Mouse (Mus musculus): Measurements from ENCODE around the gene Arhgap25. TPM values are rescaled to one million over a fixed set of nuclear protein-coding genes. Genes with fewer than 3 reads are reported as not detected.

The Arhgap25 gene
- polyA plus RNA-seq, 1 experiment from 2014 or later, result 6.4 TPM

- H3K9me3 ChIP-seq (replicated peaks; ENCODE audit: control insufficient read depth, low read length), result no peaks in the 10 kb centered on the region
- no peak overlapping the region for H3K4me2 ChIP-seq (ENCODE audit: low read depth, low read length)
- no peak for ATAC-seq (ENCODE audit: insufficient read depth, low FRiP score)
- no peaks in the 10 kb centered on the region for H3K36me3 ChIP-seq (ENCODE audit: control insufficient read depth, insufficient read depth, low read length)
- whole genome bisulfite sequencing, result 61% methylated on average over 6 of the region's 6 CpGs
- no peaks in the 10 kb centered on the region for H3K27me3 ChIP-seq (ENCODE audit: control insufficient read depth, insufficient read depth, low read length)
- no peak overlapping the region for H3K4me3 ChIP-seq (replicated peaks; ENCODE audit: low read length)
- H3K9ac ChIP-seq (ENCODE audit: low read length), result no peak overlapping the region
- no peaks in the 10 kb centered on the region for H3K4me1 ChIP-seq (ENCODE audit: control insufficient read depth, insufficient read depth, low read length)
- H3K27ac ChIP-seq (ENCODE audit: low read length), result peak overlapping the region; percentile 24; the same call in 1 of the 2 replicates
Measured at GRCm38 (mm10) chr6:87502411-87502810, 30.6 kb downstream of the Arhgap25 start.

GRCm38 (mm10) chr6:87500696-87501095, 32.4 kb downstream of the Arhgap25 start:
- no peaks in the 10 kb centered on the region for H3K9me3 ChIP-seq (replicated peaks; ENCODE audit: control insufficient read depth, low read length)
- H3K4me2 ChIP-seq (ENCODE audit: low read depth, low read length), result no peak overlapping the region
- H3K9ac ChIP-seq (ENCODE audit: low read length), result no peak overlapping the region
- WGBS, result 85% methylated on average over 7 of the region's 7 CpGs
- ATAC-seq (ENCODE audit: insufficient read depth, low FRiP score), result no peak
- H3K27me3 ChIP-seq (ENCODE audit: control insufficient read depth, insufficient read depth, low read length), result no peaks in the 10 kb centered on the region
- H3K4me1 ChIP-seq (ENCODE audit: control insufficient read depth, insufficient read depth, low read length), result no peaks in the 10 kb centered on the region
- no peaks in the 10 kb centered on the region for H3K36me3 ChIP-seq (ENCODE audit: control insufficient read depth, insufficient read depth, low read length)
- no peak overlapping the region for H3K4me3 ChIP-seq (replicated peaks; ENCODE audit: low read length)
- no peak overlapping the region for H3K27ac ChIP-seq (ENCODE audit: low read length)

GRCm38 (mm10) chr6:87499791-87500190, 33.3 kb downstream of the Arhgap25 start:
- no peak for ATAC-seq (ENCODE audit: insufficient read depth, low FRiP score)
- H3K4me1 ChIP-seq (ENCODE audit: control insufficient read depth, insufficient read depth, low read length), result no peaks in the 10 kb centered on the region
- no peak overlapping the region for H3K9ac ChIP-seq (ENCODE audit: low read length)
- H3K4me3 ChIP-seq (replicated peaks; ENCODE audit: low read length), result no peak overlapping the region
- no peak overlapping the region for H3K27ac ChIP-seq (ENCODE audit: low read length)
- H3K9me3 ChIP-seq (replicated peaks; ENCODE audit: control insufficient read depth, low read length), result no peaks in the 10 kb centered on the region
- no peaks in the 10 kb centered on the region for H3K36me3 ChIP-seq (ENCODE audit: control insufficient read depth, insufficient read depth, low read length)
- no peak overlapping the region for H3K4me2 ChIP-seq (ENCODE audit: low read depth, low read length)
- H3K27me3 ChIP-seq (ENCODE audit: control insufficient read depth, insufficient read depth, low read length), result no peaks in the 10 kb centered on the region
- WGBS, result 49% methylated on average over 6 of the region's 6 CpGs

- H3K9me3 ChIP-seq (replicated peaks; ENCODE audit: control insufficient read depth, low read length), result no peaks in the 10 kb centered on the region
- WGBS, result 64% methylated on average over 9 of the region's 9 CpGs
- H3K4me1 ChIP-seq (ENCODE audit: control insufficient read depth, insufficient read depth, low read length), result no peaks in the 10 kb centered on the region
- ATAC-seq (ENCODE audit: insufficient read depth, low FRiP score), result 0 out of 2 replicates have a peak, but pooled peaks have one; percentile 21
- H3K27me3 ChIP-seq (ENCODE audit: control insufficient read depth, insufficient read depth, low read length), result no peaks in the 10 kb centered on the region
- no peak overlapping the region; the same call in 1 of the 2 replicates for H3K9ac ChIP-seq (ENCODE audit: low read length)
- peak overlapping the region; percentile 32; the same call in 1 of the 2 replicates for H3K4me2 ChIP-seq (ENCODE audit: low read depth, low read length)
- no peak overlapping the region for H3K27ac ChIP-seq (ENCODE audit: low read length)
- H3K36me3 ChIP-seq (ENCODE audit: control insufficient read depth, insufficient read depth, low read length), result no peaks in the 10 kb centered on the region
- peak overlapping the region; percentile 32 for H3K4me3 ChIP-seq (replicated peaks; ENCODE audit: low read length)
Measured at GRCm38 (mm10) chr6:87496143-87496542, 36.9 kb downstream of the Arhgap25 start.

- peak overlapping the region; percentile 32; the same call in 1 of the 2 replicates for H3K4me2 ChIP-seq (ENCODE audit: low read depth, low read length)
- 64% methylated on average over 9 of the region's 9 CpGs for WGBS
Measured at GRCm38 (mm10) chr6:87494339-87494738, 38.7 kb downstream of the Arhgap25 start.

GRCm38 (mm10) chr6:87487657-87488426, 45.2 kb downstream of the Arhgap25 start:
- H3K27me3 ChIP-seq (ENCODE audit: control insufficient read depth, insufficient read depth, low read length), result no peaks in the 10 kb centered on the region
- ATAC-seq (ENCODE audit: insufficient read depth, low FRiP score), result no peak
- no peak overlapping the region for H3K9ac ChIP-seq (ENCODE audit: low read length)
- H3K27ac ChIP-seq (ENCODE audit: low read length), result no peak overlapping the region
- no peak overlapping the region for H3K4me2 ChIP-seq (ENCODE audit: low read depth, low read length)
- no peaks in the 10 kb centered on the region for H3K9me3 ChIP-seq (replicated peaks; ENCODE audit: control insufficient read depth, low read length)
- 60% methylated on average over 6 of the region's 6 CpGs for WGBS
- H3K36me3 ChIP-seq (ENCODE audit: control insufficient read depth, insufficient read depth, low read length), result no peaks in the 10 kb centered on the region
- H3K4me1 ChIP-seq (ENCODE audit: control insufficient read depth, insufficient read depth, low read length), result peaks cover 3% of the 10 kb centered on the region; the same call in 1 of the 2 replicates
- no peak overlapping the region for H3K4me3 ChIP-seq (replicated peaks; ENCODE audit: low read length)

More at GRCm38 (mm10) chr6:87494339-87494738, 38.7 kb downstream of the Arhgap25 start:
- ATAC-seq (ENCODE audit: insufficient read depth, low FRiP score), result no peak
- Histone ChIP-seq H3K4me1 (ENCODE audit: control insufficient read depth, insufficient read depth, low read length) (no peaks in the 10 kb centered on the region), H3K9me3 (replicated peaks; ENCODE audit: control insufficient read depth, low read length) (no peaks in the 10 kb centered on the region), H3K27ac (ENCODE audit: low read length) (no peak overlapping the region), H3K4me3 (replicated peaks; ENCODE audit: low read length) (0 out of 2 replicates have a peak overlapping the region, but pooled peaks have one; percentile 4), H3K9ac (ENCODE audit: low read length) (no peak overlapping the region), H3K27me3 (ENCODE audit: control insufficient read depth, insufficient read depth, low read length) (no peaks in the 10 kb centered on the region), H3K36me3 (ENCODE audit: control insufficient read depth, insufficient read depth, low read length) (no peaks in the 10 kb centered on the region)

- Histone ChIP-seq H3K9ac (ENCODE audit: low read length) (no peak overlapping the region), H3K4me2 (ENCODE audit: low read depth, low read length) (no peak overlapping the region), H3K36me3 (ENCODE audit: control insufficient read depth, insufficient read depth, low read length) (no peaks in the 10 kb centered on the region), H3K27ac (ENCODE audit: low read length) (no peak overlapping the region), H3K4me3 (replicated peaks; ENCODE audit: low read length) (no peak overlapping the region), H3K4me1 (ENCODE audit: control insufficient read depth, insufficient read depth, low read length) (peaks cover 3% of the 10 kb centered on the region; the same call in 1 of the 2 replicates), H3K9me3 (replicated peaks; ENCODE audit: control insufficient read depth, low read length) (no peaks in the 10 kb centered on the region), H3K27me3 (ENCODE audit: control insufficient read depth, insufficient read depth, low read length) (no peaks in the 10 kb centered on the region)
- 46% methylated on average over 5 of the region's 5 CpGs for WGBS
- ATAC-seq (ENCODE audit: insufficient read depth, low FRiP score), result no peak
Measured at GRCm38 (mm10) chr6:87484806-87485205, 48.3 kb downstream of the Arhgap25 start.

GRCm38 (mm10) chr6:87483900-87484289, 49.2 kb downstream of the Arhgap25 start:
- no peaks in the 10 kb centered on the region for H3K9me3 ChIP-seq (replicated peaks; ENCODE audit: control insufficient read depth, low read length)
- H3K4me2 ChIP-seq (ENCODE audit: low read depth, low read length), result no peak overlapping the region
- H3K9ac ChIP-seq (ENCODE audit: low read length), result no peak overlapping the region
- no peaks in the 10 kb centered on the region for H3K27me3 ChIP-seq (ENCODE audit: control insufficient read depth, insufficient read depth, low read length)
- H3K27ac ChIP-seq (ENCODE audit: low read length), result peak overlapping the region; percentile 75
- ATAC-seq (ENCODE audit: insufficient read depth, low FRiP score), result no peak
- H3K4me3 ChIP-seq (replicated peaks; ENCODE audit: low read length), result no peak overlapping the region
- no peaks in the 10 kb centered on the region for H3K36me3 ChIP-seq (ENCODE audit: control insufficient read depth, insufficient read depth, low read length)
- peaks cover 7% of the 10 kb centered on the region for H3K4me1 ChIP-seq (ENCODE audit: control insufficient read depth, insufficient read depth, low read length)
- WGBS, result 59% methylated on average over 3 of the region's 3 CpGs

- Histone ChIP-seq H3K9ac (ENCODE audit: low read length) (no peak overlapping the region), H3K27ac (ENCODE audit: low read length) (peak overlapping the region; percentile 75), H3K4me1 (ENCODE audit: control insufficient read depth, insufficient read depth, low read length) (peaks cover 7% of the 10 kb centered on the region), H3K36me3 (ENCODE audit: control insufficient read depth, insufficient read depth, low read length) (no peaks in the 10 kb centered on the region), H3K4me2 (ENCODE audit: low read depth, low read length) (peak overlapping the region; percentile 28; the same call in 1 of the 2 replicates), H3K27me3 (ENCODE audit: control insufficient read depth, insufficient read depth, low read length) (no peaks in the 10 kb centered on the region), H3K4me3 (replicated peaks; ENCODE audit: low read length) (peak overlapping the region; percentile 17), H3K9me3 (replicated peaks; ENCODE audit: control insufficient read depth, low read length) (no peaks in the 10 kb centered on the region)
- WGBS, result 47% methylated on average over 12 of the region's 12 CpGs
- no peak for ATAC-seq (ENCODE audit: insufficient read depth, low FRiP score)
Measured at GRCm38 (mm10) chr6:87483224-87483899, 49.7 kb downstream of the Arhgap25 start.

Measured in stomach, embryonic 16.5 days (tissue).